Mouse (Mus musculus) granulocyte monocyte progenitor cell, adult 5-6 weeks (primary cell): ENCODE measurements at regions not wholly inside any gene's neighbourhood (a gene's known extent, or its start where the extent isn't known, plus 50 kb on each side); places are given as distances from the start of the nearest gene placed in this dataset.

Experiments
- ATAC-seq: replicated peaks from 2 replicates; pipeline ENCODE4 v1.8.0; 2016; ENCODE audit warnings: mild to moderate bottlenecking, moderate TSS enrichment, inconsistent platforms; ENCODE audit not compliant: poor library complexity, severe bottlenecking

- ATAC-seq = no peak
Measured at GRCm38 (mm10) chr7:93795210-93795609, 715.5 kb downstream of the Fam181b start.

- ATAC-seq = no peak
Measured at GRCm38 (mm10) chr7:93835697-93836096, 756.0 kb downstream of the Fam181b start.

- no peak for ATAC-seq
Measured at GRCm38 (mm10) chr7:93836169-93836568, 756.5 kb downstream of the Fam181b start.

- no peak for ATAC-seq
Measured at GRCm38 (mm10) chr7:93855025-93855424, 775.4 kb downstream of the Fam181b start.

- no peak for ATAC-seq
Measured at GRCm38 (mm10) chr7:93893701-93894100, 814.0 kb downstream of the Fam181b start.

GRCm38 (mm10) chr7:93896921-93897320 lies 817.3 kb downstream of the Fam181b start:
- ATAC-seq = no peak

- no peak for ATAC-seq
Measured at GRCm38 (mm10) chr7:93902770-93903169, 823.1 kb downstream of the Fam181b start.

- no peak for ATAC-seq
Measured at GRCm38 (mm10) chr7:93936925-93937324, 857.3 kb downstream of the Fam181b start.

GRCm38 (mm10) chr7:93982103-93982502 lies 902.4 kb downstream of the Fam181b start:
- ATAC-seq = no peak

- no peak for ATAC-seq
Measured at GRCm38 (mm10) chr7:94002780-94003179, 923.1 kb downstream of the Fam181b start.

GRCm38 (mm10) chr7:94042466-94043030 lies 962.9 kb downstream of the Fam181b start:
- no peak for ATAC-seq

GRCm38 (mm10) chr7:94045428-94045827 lies 965.8 kb downstream of the Fam181b start:
- no peak for ATAC-seq

- ATAC-seq = peak; percentile 46; the same call in 1 of the 2 replicates
Measured at GRCm38 (mm10) chr7:94046029-94046428, 966.4 kb downstream of the Fam181b start.

GRCm38 (mm10) chr7:94061814-94062545 lies 982.3 kb downstream of the Fam181b start:
- ATAC-seq = no peak
